7 mouse cellular contexts compared by ENCODE assay signal in genomic region chr8:48098792-48099191, GRCm38 (mm10). TPM values are rescaled to one million over a fixed set of nuclear protein-coding genes. Genes with fewer than 3 reads are reported as not detected.
DNase-seq lines count a peak whose midpoint lies in the region; ATAC-seq and TF ChIP-seq lines count a peak whose summit lies in the region.

TSS of gene Dctd (plus strand) at chr8:48099092.

- no peaks in the 10 kb centered on the region for H3K9me3 ChIP-seq in lung, embryonic 16.5 days (ENCODE audit: control insufficient read depth, low read length)
- no peaks in the 10 kb centered on the region for H3K9me3 ChIP-seq in forebrain, embryonic 13.5 days (replicated peaks)
- no peaks in the 10 kb centered on the region for H3K9me3 ChIP-seq in intestine, postnatal 0 days (ENCODE audit: control insufficient read depth)
- no peaks in the 10 kb centered on the region for H3K9me3 ChIP-seq in stomach, embryonic 15.5 days

- H3K4me2 ChIP-seq in lung, embryonic 16.5 days (ENCODE audit: low read depth, low read length): peak within 1 kb of the TSS; percentile 50
- H3K4me2 ChIP-seq in forebrain, embryonic 13.5 days: peak within 1 kb of the TSS; percentile 54
- peak within 1 kb of the TSS; percentile 61; the same call in 1 of the 2 replicates for H3K4me2 ChIP-seq in intestine, postnatal 0 days (replicated peaks; ENCODE audit: low read depth)
- peak within 1 kb of the TSS; percentile 57 for H3K4me2 ChIP-seq in stomach, embryonic 15.5 days

- peaks cover 6% of the 10 kb centered on the region; the same call in 1 of the 2 replicates for H3K4me1 ChIP-seq in lung, embryonic 16.5 days (replicated peaks; ENCODE audit: control insufficient read depth, insufficient read depth, low read length)
- peaks cover 13% of the 10 kb centered on the region for H3K4me1 ChIP-seq in forebrain, embryonic 13.5 days
- H3K4me1 ChIP-seq in intestine, postnatal 0 days (replicated peaks; ENCODE audit: control insufficient read depth, insufficient read depth, low read length): no peaks in the 10 kb centered on the region
- H3K4me1 ChIP-seq in stomach, embryonic 15.5 days: 0 out of 2 replicates have a peak, but pooled peaks cover 10% of the 10 kb centered on the region

- ATAC-seq in lung, embryonic 16.5 days (ENCODE audit: low read depth): no peak
- no peak for ATAC-seq in forebrain, embryonic 13.5 days
- ATAC-seq in intestine, postnatal 0 days: no peak
- ATAC-seq in stomach, embryonic 15.5 days (ENCODE audit: insufficient read depth, low FRiP score, low read depth): no peak

- no peak for TF ChIP-seq CTCF in intestine, postnatal 0 days (IDR thresholded peaks at IDR 0.05; ENCODE audit: low read depth)

- no peak within 1 kb of the TSS; the same call in 1 of the 2 replicates for H3K9ac ChIP-seq in lung, embryonic 16.5 days (ENCODE audit: low read length)
- H3K9ac ChIP-seq in forebrain, embryonic 13.5 days: no peak within 1 kb of the TSS
- no peak within 1 kb of the TSS for H3K9ac ChIP-seq in intestine, postnatal 0 days (ENCODE audit: low read depth, low read length)
- no peak within 1 kb of the TSS for H3K9ac ChIP-seq in stomach, embryonic 15.5 days

- H3K36me3 ChIP-seq in lung, embryonic 16.5 days (ENCODE audit: control insufficient read depth, insufficient read depth, low read length): no peaks in the 10 kb centered on the region
- no peaks in the 10 kb centered on the region for H3K36me3 ChIP-seq in forebrain, embryonic 13.5 days (ENCODE audit: poor library complexity, severe bottlenecking)
- no peaks in the 10 kb centered on the region for H3K36me3 ChIP-seq in intestine, postnatal 0 days (ENCODE audit: control insufficient read depth, insufficient read depth)
- no peaks in the 10 kb centered on the region for H3K36me3 ChIP-seq in stomach, embryonic 15.5 days

- 75% methylated on average over 12 of the region's 12 CpGs for WGBS in lung, embryonic 16.5 days
- WGBS in forebrain, embryonic 13.5 days: 88% methylated on average over 12 of the region's 12 CpGs
- 94% methylated on average over 12 of the region's 12 CpGs for WGBS in intestine, postnatal 0 days
- 82% methylated on average over 12 of the region's 12 CpGs for WGBS in stomach, embryonic 15.5 days

- no peak within 1 kb of the TSS for H3K27ac ChIP-seq in lung, embryonic 16.5 days (ENCODE audit: low read length)
- H3K27ac ChIP-seq in forebrain, embryonic 13.5 days: 0 out of 2 replicates have a peak within 1 kb of the TSS, but pooled peaks have one; percentile 7
- no peak within 1 kb of the TSS for H3K27ac ChIP-seq in intestine, postnatal 0 days (ENCODE audit: low read depth, low read length)
- no peak within 1 kb of the TSS for H3K27ac ChIP-seq in stomach, embryonic 15.5 days

- H3K27me3 ChIP-seq in lung, embryonic 16.5 days (ENCODE audit: control insufficient read depth, insufficient read depth, low read depth, low read length): no peaks in the 10 kb centered on the region
- 0 out of 2 replicates have a peak, but pooled peaks cover 3% of the 10 kb centered on the region for H3K27me3 ChIP-seq in forebrain, embryonic 13.5 days
- no peaks in the 10 kb centered on the region for H3K27me3 ChIP-seq in intestine, postnatal 0 days (replicated peaks; ENCODE audit: control insufficient read depth, insufficient read depth, low read length)
- no peaks in the 10 kb centered on the region for H3K27me3 ChIP-seq in stomach, embryonic 15.5 days (replicated peaks)

- peak within 1 kb of the TSS; percentile 31; the same call in 1 of the 2 replicates for H3K4me3 ChIP-seq in lung, embryonic 16.5 days (ENCODE audit: low read length)
- peak within 1 kb of the TSS; percentile 26; the same call in 1 of the 2 replicates for H3K4me3 ChIP-seq in forebrain, embryonic 13.5 days
- H3K4me3 ChIP-seq in intestine, postnatal 0 days (ENCODE audit: low read depth, low read length): no peak within 1 kb of the TSS
- peak within 1 kb of the TSS; percentile 31; the same call in 1 of the 2 replicates for H3K4me3 ChIP-seq in stomach, embryonic 15.5 days (replicated peaks)

- DNase-seq in lung, postnatal 4 days: no peak
- no peak for DNase-seq in cerebellum, postnatal 4 days (ENCODE audit: low spot score in 2 of 2)
- no peak for DNase-seq in gastrocnemius, adult 8-10 months (ENCODE audit: low spot score in 2 of 2)

RNA-seq across cellular contexts. Expression of gene Dctd, which starts in this region (rescaled TPM):
- polyA plus RNA-seq in lung, embryonic 16.5 days (2015; fragmentation: Nextera tagmentation; extraction: Ambion mirVana): 12.6 and 16.3 TPM in 2 replicates
- 14.2 and 14.3 TPM in 2 replicates for polyA plus RNA-seq in forebrain, embryonic 13.5 days (2015; fragmentation: Nextera tagmentation; extraction: Ambion mirVana)
- polyA plus RNA-seq in intestine, postnatal 0 days (2015; fragmentation: Nextera tagmentation; extraction: Ambion mirVana): 4.1 TPM in 2 replicates
- polyA plus RNA-seq in stomach, embryonic 15.5 days (2015; fragmentation: Nextera tagmentation; extraction: Ambion mirVana): 24.5 and 29.6 TPM in 2 replicates
- 1 to 10 TPM in 2 of 4 experiments, under 1 TPM in 2; 0.44 to 1.4 (median 1.0) TPM for total RNA-seq in gastrocnemius, adult 8-10 months (2022)
